Comparison of ENCODE assay signal across 9 mouse cellular contexts in genomic region chr17:67667981-67668380, GRCm38 (mm10). TPM values are rescaled to one million over a fixed set of nuclear protein-coding genes. Genes with fewer than 3 reads are reported as not detected.
A peak's percentile ranks its signal among the peaks of the same experiment; 100 is the strongest.
DNase-seq lines count a peak whose midpoint lies in the region; ATAC-seq lines count a peak whose summit lies in the region.
"Had no signal": no experiment of that assay in that cellular context is flagged by ENCODE, and none has a peak within 500 bp of the region (broad histone marks: within the 10 kb centered on the region; RNA-seq: fewer than 3 reads in every experiment).

No protein-coding gene starts in this region.

- H3K4me3 ChIP-seq in embryonic facial prominence, embryonic 14.5 days (ENCODE audit: low read depth, low read length) = no peak overlapping the region
- no peak overlapping the region for H3K4me3 ChIP-seq in hindbrain, embryonic 13.5 days
- H3K4me3 ChIP-seq: liver, embryonic 13.5 days had no signal

- no peak overlapping the region for H3K4me2 ChIP-seq in embryonic facial prominence, embryonic 14.5 days (ENCODE audit: low read depth, low read length)
- no peak overlapping the region for H3K4me2 ChIP-seq in hindbrain, embryonic 13.5 days
- H3K4me2 ChIP-seq: liver, embryonic 13.5 days had no signal

- 8% methylated on average over 3 of the region's 3 CpGs for WGBS in embryonic facial prominence, embryonic 14.5 days
- WGBS in hindbrain, embryonic 13.5 days = 17% methylated on average over 3 of the region's 3 CpGs

- no peaks in the 10 kb centered on the region for H3K36me3 ChIP-seq in embryonic facial prominence, embryonic 14.5 days (ENCODE audit: control insufficient read depth, insufficient read depth, low read length)
- no peaks in the 10 kb centered on the region for H3K36me3 ChIP-seq in hindbrain, embryonic 13.5 days
- H3K36me3 ChIP-seq: liver, embryonic 13.5 days had no signal

- H3K27me3 ChIP-seq in embryonic facial prominence, embryonic 14.5 days (replicated peaks; ENCODE audit: control insufficient read depth, insufficient read depth, low read length) = no peaks in the 10 kb centered on the region
- H3K27me3 ChIP-seq in hindbrain, embryonic 13.5 days = no peaks in the 10 kb centered on the region
- H3K27me3 ChIP-seq: liver, embryonic 13.5 days had no signal

- DNase-seq in cerebellum, adult 18-20 months = peak; percentile 13 to 30
- peak; percentile 69 to 71 for DNase-seq in adrenal gland, adult 18-20 months (ENCODE audit: low spot score in 2 of 2)
- DNase-seq in embryonic facial prominence, embryonic 14.5 days (ENCODE audit: low spot score) = peak; percentile 76
- peak; percentile 65 to 75 for DNase-seq in layer of hippocampus, postnatal 10 days (ENCODE audit: low spot score in 2 of 2)
- peak; percentile 73 for DNase-seq in lung, postnatal 36 days
- DNase-seq in right cerebral cortex, postnatal 4 days = peak; percentile 84
- DNase-seq: liver, embryonic 13.5 days had no signal

- H3K27ac ChIP-seq in embryonic facial prominence, embryonic 14.5 days (replicated peaks; ENCODE audit: low read depth, low read length) = no peak overlapping the region
- H3K27ac ChIP-seq in hindbrain, embryonic 13.5 days = no peak overlapping the region
- H3K27ac ChIP-seq: liver, embryonic 13.5 days had no signal

- ATAC-seq in cerebellum, adult (ENCODE audit: insufficient number of reproducible peaks, low FRiP score, low TSS enrichment) = no peak
- no peak; the same call in 1 of the 2 replicates for ATAC-seq in embryonic facial prominence, embryonic 14.5 days (ENCODE audit: low read depth)
- ATAC-seq in hindbrain, embryonic 13.5 days (ENCODE audit: low FRiP score) = peak; percentile 65; the same call in 1 of the 2 replicates

- H3K4me1 ChIP-seq in embryonic facial prominence, embryonic 14.5 days (ENCODE audit: control insufficient read depth, insufficient read depth, low read length) = no peaks in the 10 kb centered on the region
- H3K4me1 ChIP-seq in hindbrain, embryonic 13.5 days (replicated peaks) = no peaks in the 10 kb centered on the region
- H3K4me1 ChIP-seq: liver, embryonic 13.5 days had no signal

- no peaks in the 10 kb centered on the region for H3K9me3 ChIP-seq in embryonic facial prominence, embryonic 14.5 days (ENCODE audit: control insufficient read depth, low read length)
- no peaks in the 10 kb centered on the region for H3K9me3 ChIP-seq in hindbrain, embryonic 13.5 days
- H3K9me3 ChIP-seq: liver, embryonic 13.5 days had no signal

- H3K9ac ChIP-seq in embryonic facial prominence, embryonic 14.5 days (ENCODE audit: low read depth, low read length) = no peak overlapping the region
- no peak overlapping the region for H3K9ac ChIP-seq in hindbrain, embryonic 13.5 days
- H3K9ac ChIP-seq: liver, embryonic 13.5 days had no signal

RNA-seq across cellular contexts. Expression of gene Lama1, which starts 29.1 kb away (rescaled TPM):
- 10 to 100 TPM; 11.9 to 15.1 TPM for total RNA-seq in adrenal gland, adult 18-20 months (2021)
- 2.0 and 3.0 TPM in 2 replicates for polyA plus RNA-seq in embryonic facial prominence, embryonic 14.5 days (2014; fragmentation: Nextera tagmentation; extraction: Ambion mirVana)
- 9.7 and 11.1 TPM in 2 replicates for polyA plus RNA-seq in hindbrain, embryonic 13.5 days (2015; fragmentation: Nextera tagmentation; extraction: Ambion mirVana)
- total RNA-seq in layer of hippocampus, postnatal 10 days (2021) = 1 to 10 TPM; 8.1 to 8.2 TPM

RNA-seq across cellular contexts. Expression of gene Lrrc30, which starts 35.5 kb away (rescaled TPM):
- under 1 TPM; 0.17 to 0.32 TPM for total RNA-seq in adrenal gland, adult 18-20 months (2021)
- polyA plus RNA-seq in embryonic facial prominence, embryonic 14.5 days (2014; fragmentation: Nextera tagmentation; extraction: Ambion mirVana) = 0.90 and 1.9 TPM in 2 replicates
- not detected in 2 replicates for polyA plus RNA-seq in hindbrain, embryonic 13.5 days (2015; fragmentation: Nextera tagmentation; extraction: Ambion mirVana)
- total RNA-seq in layer of hippocampus, postnatal 10 days (2021) = not detected
- polyA plus RNA-seq: liver, embryonic 13.5 days had no signal

Comparison
In these comparisons a context has a peak if more than half of its experiments do, and no peak if none do; other contexts are left out.
1. DNase-seq: peak in every context shown above with its lines; median percentile 84 in right cerebral cortex, postnatal 4 days; 76 in embryonic facial prominence, embryonic 14.5 days; 73 in lung, postnatal 36 days; 70 in adrenal gland, adult 18-20 months; 70 in layer of hippocampus, postnatal 10 days; 22 in cerebellum, adult 18-20 months.